Mouse (Mus musculus) forebrain, embryonic 10.5 days (tissue): ENCODE results near the gene Tuba3b. TPM values are rescaled to one million over a fixed set of nuclear protein-coding genes. Genes with fewer than 3 reads are reported as not detected.
A peak's percentile ranks its signal among the peaks of the same experiment; 100 is the strongest.

ENCODE experiments used
- DNase-seq: peaks from one replicate; pipeline ENCODE4 v3.0.0-alpha.2; 2017; ENCODE audit warnings: low spot score; ENCODE audit errors: extremely low spot score
- H3K27ac ChIP-seq: fragments of 300-500 bp; sonication (generic); 2 replicates; pipeline ENCODE4 v1.5.1; 2016; ENCODE audit warnings: mild to moderate bottlenecking
- H3K27me3 ChIP-seq: fragments of 300-500 bp; sonication (generic); 2 replicates; pipeline ENCODE4 v1.6.1; 2016; ENCODE audit warnings: mild to moderate bottlenecking; ENCODE audit not compliant: poor library complexity, severe bottlenecking
- H3K36me3 ChIP-seq: fragments of 300-500 bp; sonication (generic); replicated peaks from 2 replicates; pipeline ENCODE4 v1.6.1; 2016; ENCODE audit warnings: mild to moderate bottlenecking, moderate library complexity
- H3K4me1 ChIP-seq: fragments of 300-500 bp; sonication (generic); 2 replicates; pipeline ENCODE4 v1.6.1; 2016
- H3K4me3 ChIP-seq: fragments of 300-500 bp; sonication (generic); 2 replicates; pipeline ENCODE4 v1.5.1; 2016; ENCODE audit warnings: mild to moderate bottlenecking, moderate library complexity
- H3K9me3 ChIP-seq: fragments of 300-500 bp; sonication (generic); 2 replicates; pipeline ENCODE4 v1.6.1; 2016; ENCODE audit warnings: mild to moderate bottlenecking, moderate library complexity
- WGBS: fragments of 180-500 bp; shearing (Covaris S2); methylation state at CpG from one replicate; pipeline ENCODE4 v1.1.7; 2016; 5-methylcytosine and 5-hydroxymethylcytosine counted together
- polyA plus RNA-seq: library from polyadenylated mRNA; unstranded; fragments of >200 nt; fragmentation: Nextera tagmentation; extraction: Ambion mirVana; gene quantifications from 2 replicates; pipeline ENCODE4 v1.2.1, GENCODE M21; 2016

Tuba3b gene
- polyA plus RNA-seq, 1 experiment from 2014 or later = not detected

DNA sequence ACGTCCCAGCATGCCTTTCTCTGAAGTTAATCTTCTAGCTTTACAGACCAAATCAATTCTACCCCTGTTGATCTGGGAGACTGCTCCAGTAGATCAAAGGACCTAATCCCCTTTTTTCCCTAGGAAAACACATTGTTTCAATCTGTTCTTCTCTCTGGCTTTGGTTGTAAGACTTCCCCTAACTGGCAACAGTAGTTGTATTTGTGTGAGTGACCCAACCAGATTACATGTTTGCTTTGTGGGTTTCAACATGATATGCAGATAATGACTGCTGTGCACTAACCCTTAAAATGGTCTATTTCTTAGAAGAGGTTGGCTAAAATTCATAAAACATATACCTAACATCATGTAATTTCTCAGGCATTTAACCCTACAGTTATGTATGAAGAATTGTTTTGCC, 24.0 kb upstream of the Tuba3b start:
- H3K27ac ChIP-seq = no peak overlapping the region
- peaks cover 15% of the 10 kb centered on the region for H3K4me1 ChIP-seq
- H3K4me3 ChIP-seq = no peak overlapping the region
- 61% methylated on average over 1 of the region's 1 CpGs for WGBS
- DNase-seq = no peak
- H3K9me3 ChIP-seq = no peaks in the 10 kb centered on the region
- H3K36me3 ChIP-seq = no peaks in the 10 kb centered on the region
- H3K27me3 ChIP-seq = no peaks in the 10 kb centered on the region

DNA sequence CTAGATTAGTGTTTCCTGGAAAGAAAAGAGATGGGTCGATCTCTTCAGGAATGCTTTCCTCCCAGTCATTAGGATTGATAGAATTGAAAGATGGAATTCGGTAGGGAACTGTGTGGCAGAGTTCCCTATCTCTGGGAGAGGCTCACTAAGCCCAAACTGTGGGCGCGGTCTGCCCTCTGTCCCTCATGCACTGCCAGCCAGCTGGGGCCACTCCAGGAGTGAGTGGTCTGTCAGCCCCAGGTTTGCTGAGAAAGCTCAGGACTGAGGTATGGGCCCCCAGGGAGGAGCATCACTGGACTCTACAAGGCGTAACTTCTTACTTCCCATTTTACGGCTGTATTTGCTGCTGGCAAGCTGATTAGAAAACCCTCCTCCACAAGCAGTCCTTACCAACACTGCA, 23.5 kb upstream of the Tuba3b start:
- Histone ChIP-seq H3K9me3 (no peaks in the 10 kb centered on the region), H3K4me3 (no peak overlapping the region), H3K27ac (no peak overlapping the region), H3K4me1 (peaks cover 15% of the 10 kb centered on the region), H3K36me3 (no peaks in the 10 kb centered on the region), H3K27me3 (no peaks in the 10 kb centered on the region)
- DNase-seq = no peak
- 80% methylated on average over 6 of the region's 6 CpGs for WGBS

DNA sequence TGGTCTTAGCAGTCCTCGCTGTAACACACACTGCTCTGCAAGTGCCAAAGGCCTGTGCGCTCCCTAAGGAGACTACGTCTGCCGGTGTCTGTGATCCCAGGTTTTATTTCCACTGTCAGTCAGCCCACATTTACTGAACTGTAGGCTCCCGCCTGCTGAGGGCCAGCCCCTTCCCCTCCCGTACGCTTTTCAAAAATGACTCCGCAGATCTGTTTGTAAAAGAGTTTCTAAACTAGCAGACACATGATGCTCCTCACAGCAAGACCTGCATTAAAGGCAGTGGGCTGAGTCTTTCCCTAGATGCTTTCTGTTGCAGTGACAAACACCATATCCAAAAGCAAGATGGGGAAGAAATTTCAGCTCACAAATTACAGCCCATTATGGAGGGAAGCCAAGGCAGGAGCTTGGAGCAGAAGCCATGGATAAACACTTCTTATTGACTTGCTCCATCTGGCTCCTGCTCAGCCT, 23.0 kb upstream of the Tuba3b start:
- WGBS = 76% methylated on average over 8 of the region's 8 CpGs
- Histone ChIP-seq H3K4me3 (no peak overlapping the region), H3K27me3 (no peaks in the 10 kb centered on the region), H3K36me3 (no peaks in the 10 kb centered on the region), H3K4me1 (peaks cover 15% of the 10 kb centered on the region), H3K27ac (no peak overlapping the region), H3K9me3 (no peaks in the 10 kb centered on the region)
- DNase-seq = no peak

DNA sequence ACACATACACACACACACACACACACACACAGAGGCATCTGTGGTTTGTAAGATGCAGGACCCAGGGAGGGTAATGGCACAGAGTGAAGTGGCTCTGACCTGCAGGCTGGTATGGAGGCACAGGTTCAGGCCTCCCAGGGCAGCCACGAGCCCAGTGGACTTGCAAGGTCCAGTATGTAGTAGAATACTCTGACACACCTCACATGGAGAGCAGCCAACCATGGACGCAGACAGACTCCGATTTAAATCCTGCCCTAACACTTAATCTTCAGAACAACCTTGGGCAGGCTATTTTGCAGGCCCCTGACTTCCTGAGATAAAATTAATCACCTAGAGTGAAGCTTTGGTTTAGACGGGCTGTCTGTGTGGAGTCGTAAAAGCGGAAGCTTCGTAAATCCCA, 21.6 kb upstream of the Tuba3b start:
- H3K4me3 ChIP-seq = no peak overlapping the region
- no peaks in the 10 kb centered on the region for H3K9me3 ChIP-seq
- H3K27me3 ChIP-seq = no peaks in the 10 kb centered on the region
- WGBS = 86% methylated on average over 7 of the region's 7 CpGs
- H3K36me3 ChIP-seq = no peaks in the 10 kb centered on the region
- DNase-seq = no peak
- H3K27ac ChIP-seq = no peak overlapping the region
- H3K4me1 ChIP-seq = peaks cover 15% of the 10 kb centered on the region

DNA sequence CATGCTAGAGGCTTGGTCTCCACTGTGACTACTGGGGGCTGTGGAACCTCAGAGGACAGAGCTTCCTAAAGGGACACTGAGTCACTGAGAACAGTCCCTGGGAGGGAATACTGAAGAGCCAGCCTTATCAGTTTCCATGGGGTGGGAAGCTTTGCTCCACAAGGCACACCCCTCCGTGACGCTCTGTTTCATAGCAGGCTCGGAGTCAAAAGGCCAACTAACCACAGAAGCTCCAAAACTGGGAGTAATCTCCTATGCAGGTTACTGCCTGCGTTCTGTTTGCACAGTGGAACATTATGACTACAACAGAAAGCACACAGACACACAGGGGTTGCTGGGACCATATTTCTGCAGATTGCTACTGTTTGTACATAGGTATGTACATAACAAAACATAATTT, 19.7 kb upstream of the Tuba3b start:
- Histone ChIP-seq H3K27ac (no peak overlapping the region), H3K4me3 (no peak overlapping the region), H3K9me3 (no peaks in the 10 kb centered on the region), H3K36me3 (no peaks in the 10 kb centered on the region), H3K27me3 (no peaks in the 10 kb centered on the region), H3K4me1 (peaks cover 15% of the 10 kb centered on the region)
- WGBS = 88% methylated on average over 4 of the region's 4 CpGs
- DNase-seq = no peak

DNA sequence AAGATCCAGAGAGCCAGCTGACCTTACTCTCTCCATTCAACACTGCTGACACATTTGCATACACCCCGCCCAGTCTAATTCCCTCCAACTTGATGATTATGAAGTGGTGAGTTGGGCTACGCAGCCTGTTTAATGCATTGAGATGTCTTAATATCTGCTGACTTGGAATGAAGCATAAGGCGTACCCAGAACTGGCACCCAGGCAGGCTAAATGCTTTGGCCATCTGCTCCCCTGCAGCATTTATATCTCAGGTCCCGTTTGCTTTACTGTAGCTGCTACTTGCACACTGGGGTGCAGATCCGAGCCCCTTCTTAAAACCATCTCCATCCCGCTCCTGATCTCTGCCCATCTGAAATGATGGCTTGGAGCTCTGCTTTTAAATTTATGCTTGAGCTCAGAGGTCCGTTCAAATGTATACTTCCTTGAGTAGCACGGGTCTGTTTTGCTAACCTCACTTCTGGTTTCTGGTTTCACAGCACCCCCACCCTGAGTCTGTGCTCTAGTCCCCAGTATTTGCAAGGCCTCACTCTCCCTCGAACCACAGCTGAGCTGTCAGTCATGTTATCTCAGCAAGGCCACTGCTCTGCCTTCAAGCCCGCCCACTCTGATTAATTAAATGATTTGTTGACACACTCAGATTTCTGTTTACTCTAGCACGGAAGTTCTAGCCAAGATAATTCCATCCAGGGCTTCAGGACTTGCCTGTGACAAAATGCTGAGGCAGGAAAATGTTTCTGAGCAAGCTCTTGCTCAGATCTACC, 16.6 kb upstream of the Tuba3b start:
- DNase-seq = no peak
- H3K4me3 ChIP-seq = no peak overlapping the region
- H3K36me3 ChIP-seq = no peaks in the 10 kb centered on the region
- no peaks in the 10 kb centered on the region for H3K27me3 ChIP-seq
- H3K9me3 ChIP-seq = no peaks in the 10 kb centered on the region
- no peak overlapping the region for H3K27ac ChIP-seq
- 76% methylated on average over 11 of the region's 11 CpGs for WGBS
- H3K4me1 ChIP-seq = peaks cover 13% of the 10 kb centered on the region

DNA sequence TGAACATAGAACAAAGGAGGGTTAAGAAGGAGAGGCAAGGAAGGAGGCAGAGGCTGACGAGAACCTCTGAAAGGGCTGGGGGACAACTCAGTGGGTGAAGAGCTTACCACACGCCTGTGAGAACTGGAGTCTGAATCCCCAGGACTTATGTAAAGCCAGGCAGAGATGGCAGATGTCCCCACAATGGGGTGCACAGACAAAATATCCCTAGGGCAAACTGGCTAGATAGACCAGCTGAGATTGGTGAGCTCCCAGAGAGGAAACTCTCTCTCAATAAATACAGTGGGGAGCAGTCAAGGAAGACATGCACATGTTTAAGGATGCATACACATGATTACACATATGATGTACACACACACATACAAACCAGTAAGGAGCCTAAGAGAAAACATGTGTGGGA, 11.4 kb upstream of the Tuba3b start:
- no peak for DNase-seq
- Histone ChIP-seq H3K4me3 (no peak overlapping the region), H3K4me1 (peaks cover 27% of the 10 kb centered on the region), H3K27me3 (no peaks in the 10 kb centered on the region), H3K27ac (0 out of 2 replicates have a peak overlapping the region, but pooled peaks have one; percentile 16), H3K9me3 (no peaks in the 10 kb centered on the region), H3K36me3 (no peaks in the 10 kb centered on the region)
- 21% methylated on average over 2 of the region's 2 CpGs for WGBS

DNA sequence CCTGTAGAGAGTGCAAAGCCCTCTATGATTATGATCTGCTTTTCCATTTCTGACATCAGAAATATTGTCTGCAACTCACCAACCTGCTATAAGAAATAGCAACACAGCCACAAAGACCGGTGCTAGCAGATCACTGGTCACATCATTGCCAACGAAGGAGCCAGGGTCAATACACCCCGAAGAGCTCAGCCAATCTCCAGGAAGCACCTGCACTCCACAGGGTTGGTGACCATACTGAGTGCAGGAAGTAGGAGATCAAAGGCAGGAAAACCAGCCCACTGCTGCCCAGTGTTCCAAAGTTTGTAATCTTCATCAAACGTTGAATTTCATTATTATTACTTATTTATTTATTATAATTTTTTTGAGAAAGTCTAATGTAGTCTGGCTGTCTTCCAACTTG, 10.9 kb upstream of the Tuba3b start:
- Histone ChIP-seq H3K27ac (no peak overlapping the region), H3K27me3 (no peaks in the 10 kb centered on the region), H3K4me3 (no peak overlapping the region), H3K36me3 (no peaks in the 10 kb centered on the region), H3K9me3 (no peaks in the 10 kb centered on the region), H3K4me1 (peaks cover 27% of the 10 kb centered on the region)
- DNase-seq = no peak
- WGBS = 80% methylated on average over 4 of the region's 4 CpGs

DNA sequence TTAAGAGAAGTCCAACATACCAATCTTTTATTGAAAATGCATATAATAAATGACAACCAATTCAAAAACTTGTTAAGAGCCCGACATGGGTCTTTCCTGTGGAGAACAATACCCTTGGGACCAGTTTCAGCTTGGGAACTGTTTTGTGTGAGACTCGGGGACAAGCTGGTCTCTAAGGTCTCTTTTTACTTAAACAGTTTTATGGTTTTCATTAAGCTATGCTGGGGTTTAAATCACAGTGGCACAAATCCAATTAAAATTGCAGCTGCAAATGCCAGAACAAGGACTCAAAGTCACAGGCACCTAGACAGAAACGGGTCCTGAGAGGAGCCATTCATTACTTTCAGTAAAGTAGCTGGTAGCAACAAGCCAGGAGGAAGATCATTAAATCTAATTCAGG, 10.4 kb upstream of the Tuba3b start:
- Histone ChIP-seq H3K27ac (no peak overlapping the region), H3K36me3 (no peaks in the 10 kb centered on the region), H3K4me3 (no peak overlapping the region), H3K4me1 (peaks cover 27% of the 10 kb centered on the region), H3K9me3 (no peaks in the 10 kb centered on the region), H3K27me3 (no peaks in the 10 kb centered on the region)
- 52% methylated on average over 3 of the region's 3 CpGs for WGBS
- DNase-seq = no peak

DNA sequence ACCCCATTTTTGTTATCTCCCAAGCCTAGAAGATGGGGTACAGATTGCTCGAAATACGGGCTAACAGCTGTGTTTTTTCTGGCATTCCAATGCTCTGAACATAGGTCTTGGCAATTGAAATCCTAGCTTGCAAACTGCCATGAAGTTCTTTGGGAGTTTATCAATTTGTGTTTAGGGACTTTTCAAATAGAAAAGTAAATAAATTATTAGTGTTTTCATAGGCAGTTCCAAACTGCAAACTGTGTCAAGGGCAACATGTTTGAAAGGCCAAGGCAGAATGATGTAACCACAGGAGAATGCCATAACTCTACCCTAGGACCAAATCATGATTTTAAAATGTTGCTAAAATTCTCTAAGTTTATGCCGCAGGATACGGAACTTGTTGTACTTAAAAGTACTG, 7.8 kb upstream of the Tuba3b start:
- no peak overlapping the region for H3K4me3 ChIP-seq
- no peaks in the 10 kb centered on the region for H3K36me3 ChIP-seq
- no peak for DNase-seq
- no peak overlapping the region for H3K27ac ChIP-seq
- H3K9me3 ChIP-seq = no peaks in the 10 kb centered on the region
- H3K4me1 ChIP-seq = peaks cover 20% of the 10 kb centered on the region
- no peaks in the 10 kb centered on the region for H3K27me3 ChIP-seq
- WGBS = 92% methylated on average over 4 of the region's 4 CpGs

DNA sequence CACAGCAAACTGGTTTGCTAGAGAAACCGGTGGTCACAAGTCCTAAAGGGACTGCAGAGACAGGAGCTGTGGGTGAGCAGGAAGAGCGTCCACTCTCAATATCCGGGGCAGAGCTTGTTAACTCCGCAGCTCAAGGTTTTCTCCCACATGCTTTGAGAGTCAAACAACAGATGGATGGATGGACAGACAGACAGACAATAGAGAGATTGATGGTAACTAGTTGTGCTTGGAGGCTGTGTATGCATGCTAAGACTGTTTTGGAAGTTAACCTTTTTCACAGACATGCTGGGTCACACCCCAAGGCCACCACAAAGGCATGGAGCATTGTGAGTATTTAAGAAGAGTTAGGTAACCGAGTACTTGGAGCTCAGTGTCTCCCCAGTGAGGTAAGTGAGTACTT, 6.9 kb upstream of the Tuba3b start:
- Histone ChIP-seq H3K27me3 (no peaks in the 10 kb centered on the region), H3K27ac (no peak overlapping the region), H3K4me3 (no peak overlapping the region), H3K4me1 (peaks cover 20% of the 10 kb centered on the region), H3K9me3 (no peaks in the 10 kb centered on the region), H3K36me3 (no peaks in the 10 kb centered on the region)
- 87% methylated on average over 5 of the region's 5 CpGs for WGBS
- DNase-seq = no peak

DNA sequence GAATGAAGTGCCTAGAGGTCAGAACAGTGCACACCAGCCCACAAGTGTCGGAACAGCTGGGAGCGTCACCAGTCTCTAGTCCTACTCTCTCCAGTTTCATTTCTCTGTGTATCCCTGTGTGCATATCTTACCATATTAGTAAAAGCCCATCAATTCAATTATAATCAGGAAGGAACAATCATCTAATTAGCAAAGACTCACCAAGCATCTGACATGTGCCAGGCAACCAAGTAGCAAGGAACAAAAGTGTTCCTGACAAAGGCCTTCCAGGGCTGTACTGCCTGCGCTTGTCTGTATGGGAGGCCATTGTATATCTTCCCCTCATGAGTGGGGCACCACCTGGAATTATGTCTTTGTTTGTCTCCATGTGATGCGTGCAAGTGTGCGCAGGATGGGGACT, 4.7 kb upstream of the Tuba3b start:
- Histone ChIP-seq H3K27ac (no peak overlapping the region), H3K4me3 (no peak overlapping the region), H3K9me3 (peaks cover 4% of the 10 kb centered on the region; the same call in 1 of the 2 replicates), H3K27me3 (no peaks in the 10 kb centered on the region), H3K4me1 (peaks cover 4% of the 10 kb centered on the region; the same call in 1 of the 2 replicates), H3K36me3 (no peaks in the 10 kb centered on the region)
- 87% methylated on average over 5 of the region's 5 CpGs for WGBS
- no peak for DNase-seq

DNA sequence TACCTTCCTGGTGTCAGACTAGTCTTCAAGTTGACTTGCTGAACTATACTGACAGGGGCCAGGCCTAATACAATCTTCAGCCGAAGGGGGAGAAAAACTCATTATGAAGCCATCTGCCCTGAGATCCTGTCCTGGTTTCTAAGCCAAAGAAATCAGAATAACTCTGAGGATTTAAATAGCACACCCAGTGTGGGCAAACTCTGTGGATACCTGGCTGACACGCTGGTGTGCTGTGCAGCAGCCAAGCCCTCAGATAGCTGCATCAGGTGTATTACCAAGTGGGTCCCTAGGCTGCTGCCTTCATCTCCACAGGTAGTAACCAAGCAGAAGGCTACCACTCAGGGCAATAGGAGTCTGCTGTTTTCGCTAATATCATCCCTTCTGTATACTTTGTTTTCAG, 2.9 kb upstream of the Tuba3b start:
- WGBS = 87% methylated on average over 3 of the region's 3 CpGs
- DNase-seq = no peak
- peaks cover 5% of the 10 kb centered on the region; the same call in 1 of the 2 replicates for H3K9me3 ChIP-seq
- H3K4me3 ChIP-seq = no peak overlapping the region
- H3K4me1 ChIP-seq = peaks cover 4% of the 10 kb centered on the region; the same call in 1 of the 2 replicates
- H3K27me3 ChIP-seq = no peaks in the 10 kb centered on the region
- no peaks in the 10 kb centered on the region for H3K36me3 ChIP-seq
- H3K27ac ChIP-seq = no peak overlapping the region
